Mouse (Mus musculus) olfactory bulb, adult 2 months (tissue): Measurements from ENCODE around the gene Hist1h3a. TPM values are rescaled to one million over a fixed set of nuclear protein-coding genes. Genes with fewer than 3 reads are reported as not detected.

Experiments used
- H3K27ac ChIP-seq: fragments of 200-500 bp; 2 replicates; pipeline ENCODE4 v1.5.1; 2012; ENCODE audit warnings: low read depth, low read length; ENCODE audit not compliant: insufficient read depth
- H3K4me1 ChIP-seq: fragments of 200-500 bp; 2 replicates; pipeline ENCODE4 v1.6.1; 2012; ENCODE audit warnings: low read length; ENCODE audit not compliant: control insufficient read depth, insufficient read depth
- H3K4me3 ChIP-seq: fragments of 200-500 bp; 2 replicates; pipeline ENCODE4 v1.5.1; 2012; ENCODE audit warnings: mild to moderate bottlenecking, low read depth, low read length, moderate library complexity; ENCODE audit not compliant: insufficient read depth
- CTCF ChIP-seq: fragments of 200-500 bp; IDR thresholded peaks from 2 replicates; pipeline ENCODE4 v1.5.1; 2012; ENCODE audit warnings: low read depth, mild to moderate bottlenecking, low read length, moderate library complexity; ENCODE audit not compliant: insufficient read depth
- POLR2A ChIP-seq: fragments of 200-500 bp; IDR thresholded peaks from 2 replicates; pipeline ENCODE4 v1.6.1; 2012; ENCODE audit warnings: mild to moderate bottlenecking, low read depth, low read length, moderate library complexity; ENCODE audit not compliant: insufficient read depth
- WGBS: fragments of 180-500 bp; shearing (Covaris S2); methylation state at CpG from one replicate; pipeline ENCODE4 v1.1.7; 2018; 5-methylcytosine and 5-hydroxymethylcytosine counted together
- polyA plus RNA-seq: library from polyadenylated mRNA; stranded (reverse); fragments of >200 nt; gene quantifications from 2 replicates; pipeline ENCODE4 v1.2.4, GENCODE M21; 2012; ENCODE audit warnings: low replicate concordance; ENCODE audit not compliant: missing spikeins, insufficient read depth, insufficient read length

The Hist1h3a gene
- polyA plus RNA-seq, 1 experiment, result not detected

GRCm38 (mm10) chr13:23739069-23739921 lies 22.9 kb downstream of the Hist1h3a start:
- Histone ChIP-seq H3K4me1 (no peaks in the 10 kb centered on the region), H3K4me3 (peak overlapping the region; percentile 51), H3K27ac (peak overlapping the region; percentile 66)
- TF ChIP-seq CTCF (no peak), POLR2A (no peak; the same call in 1 of the 2 replicates)
- WGBS, result under 1% methylated on average over 39 of the region's 39 CpGs

- Histone ChIP-seq H3K4me1 (no peaks in the 10 kb centered on the region), H3K27ac (peak within 1 kb of the TSS; percentile 91), H3K4me3 (peak within 1 kb of the TSS; percentile 51)
- TF ChIP-seq POLR2A, result peak; percentile 97
- no peak for TF ChIP-seq CTCF
- under 1% methylated on average over 37 of the region's 38 CpGs for WGBS
These were observed 23.5 kb downstream of the Hist1h3a start, which contains the start of gene Hist1h1c for GRCm38 (mm10) chr13:23738677-23739068. Gene Hist1h1c, plus strand, starts transcription at chr13:23738808.

- peak overlapping the region; percentile 91 for H3K27ac ChIP-seq
- TF ChIP-seq CTCF (no peak), POLR2A (no peak)
- no peaks in the 10 kb centered on the region for H3K4me1 ChIP-seq
- WGBS, result 21% methylated on average over 4 of the region's 4 CpGs
- H3K4me3 ChIP-seq, result no peak overlapping the region
These were observed 24.1 kb downstream of the Hist1h3a start for GRCm38 (mm10) chr13:23738041-23738440.

- H3K4me1 ChIP-seq, result no peaks in the 10 kb centered on the region
- TF ChIP-seq CTCF (no peak), POLR2A (no peak)
- 91% methylated on average over 5 of the region's 5 CpGs for WGBS
- H3K4me3 ChIP-seq, result no peak overlapping the region
- H3K27ac ChIP-seq, result no peak overlapping the region
These were observed 25.1 kb downstream of the Hist1h3a start for GRCm38 (mm10) chr13:23737091-23737490.

- no peak overlapping the region for H3K4me3 ChIP-seq
- H3K27ac ChIP-seq, result no peak overlapping the region
- WGBS, result 20% methylated on average over 8 of the region's 8 CpGs
- H3K4me1 ChIP-seq, result no peaks in the 10 kb centered on the region
- no peak for TF ChIP-seq CTCF
These were observed 29.9 kb downstream of the Hist1h3a start for GRCm38 (mm10) chr13:23732156-23732804.

GRCm38 (mm10) chr13:23730479-23730878 lies 31.7 kb downstream of the Hist1h3a start:
- Histone ChIP-seq H3K4me3 (no peak overlapping the region), H3K4me1 (no peaks in the 10 kb centered on the region), H3K27ac (no peak overlapping the region)
- TF ChIP-seq POLR2A, result no peak
- WGBS, result 57% methylated on average over 8 of the region's 8 CpGs

GRCm38 (mm10) chr13:23729706-23730105 lies 32.5 kb downstream of the Hist1h3a start:
- H3K4me3 ChIP-seq, result no peak overlapping the region
- H3K27ac ChIP-seq, result no peak overlapping the region
- 95% methylated on average over 5 of the region's 5 CpGs for WGBS
- TF ChIP-seq CTCF, result no peak
- TF ChIP-seq POLR2A, result no peak
- H3K4me1 ChIP-seq, result no peaks in the 10 kb centered on the region

GRCm38 (mm10) chr13:23729192-23729525 lies 33.0 kb downstream of the Hist1h3a start:
- WGBS, result 71% methylated on average over 9 of the region's 9 CpGs
- no peaks in the 10 kb centered on the region for H3K4me1 ChIP-seq
- TF ChIP-seq CTCF (no peak), POLR2A (no peak)

GRCm38 (mm10) chr13:23728472-23729191 lies 33.6 kb downstream of the Hist1h3a start:
- Histone ChIP-seq H3K27ac (no peak overlapping the region), H3K4me3 (no peak overlapping the region), H3K4me1 (no peaks in the 10 kb centered on the region)
- TF ChIP-seq CTCF (no peak), POLR2A (no peak)
- 83% methylated on average over 18 of the region's 18 CpGs for whole genome bisulfite sequencing

More at GRCm38 (mm10) chr13:23729192-23729525, 33.0 kb downstream of the Hist1h3a start:
- no peak overlapping the region for H3K27ac ChIP-seq
- no peak overlapping the region for H3K4me3 ChIP-seq
